Mouse (Mus musculus) cerebellum, adult 2 months (tissue): ENCODE data around the gene Mettl23. TPM values are rescaled to one million over a fixed set of nuclear protein-coding genes. Genes with fewer than 3 reads are reported as not detected.

ENCODE experiments used
- DNase-seq, 2 experiments: peaks; one replicate each; pipeline ENCODE4 v3.0.0; 2021
- H3K27ac ChIP-seq: fragments of 200-500 bp; 2 replicates; pipeline ENCODE4 v1.5.1; 2012; ENCODE audit warnings: low read length, control low read depth, inconsistent platforms; ENCODE audit not compliant: insufficient read depth
- H3K27me3 ChIP-seq: fragments of 200-500 bp; 2 replicates; pipeline ENCODE4 v1.6.1; 2012; ENCODE audit warnings: inconsistent platforms, mild to moderate bottlenecking, low read length, moderate library complexity; ENCODE audit not compliant: control insufficient read depth, insufficient read depth
- H3K4me1 ChIP-seq: fragments of 200-500 bp; 2 replicates; pipeline ENCODE4 v1.6.1; 2011; ENCODE audit warnings: low read length; ENCODE audit not compliant: control insufficient read depth, insufficient read depth
- H3K4me3 ChIP-seq: fragments of 200-500 bp; replicated peaks from 2 replicates; pipeline ENCODE3; 2011; ENCODE audit warnings: mild to moderate bottlenecking, low read depth, low read length, control low read depth; ENCODE audit not compliant: insufficient read depth
- CTCF ChIP-seq: fragments of 200-500 bp; IDR thresholded peaks from 2 replicates; pipeline ENCODE4 v1.5.1; 2011; ENCODE audit warnings: low read depth, mild to moderate bottlenecking, control low read depth, low read length, moderate library complexity, borderline replicate concordance; ENCODE audit not compliant: insufficient read depth
- POLR2A ChIP-seq: fragments of 200-500 bp; IDR thresholded peaks from 2 replicates; pipeline ENCODE4 v1.6.1; 2011; ENCODE audit warnings: low read length, control low read depth, borderline replicate concordance; ENCODE audit not compliant: insufficient read depth
- WGBS: fragments of 180-500 bp; shearing (Covaris S2); methylation state at CpG from one replicate; pipeline ENCODE4 v1.1.7; 2018; 5-methylcytosine and 5-hydroxymethylcytosine counted together
- polyA plus RNA-seq: library from polyadenylated mRNA; depleted of rRNA; stranded (reverse); fragments of >200 nt; gene quantifications from 2 replicates; pipeline ENCODE4 v1.2.3, GENCODE M21; 2012

Mettl23 gene
- polyA plus RNA-seq, 1 experiment: 27.3 TPM

GRCm38 (mm10) chr11:116868129-116868528, 25.1 kb downstream of the Mettl23 start:
- WGBS: 61% methylated on average over 3 of the region's 3 CpGs
- H3K27ac ChIP-seq: no peak overlapping the region
- TF ChIP-seq CTCF (no peak), POLR2A (no peak)
- no peaks in the 10 kb centered on the region for H3K27me3 ChIP-seq
- no peaks in the 10 kb centered on the region for H3K4me1 ChIP-seq
- H3K4me3 ChIP-seq: no peak overlapping the region
- no peak for DNase-seq

- TF ChIP-seq POLR2A (no peak), CTCF (no peak)
- DNase-seq: no peak
- WGBS: 95% methylated on average over 8 of the region's 8 CpGs
- Histone ChIP-seq H3K4me1 (no peaks in the 10 kb centered on the region), H3K27me3 (no peaks in the 10 kb centered on the region), H3K27ac (no peak overlapping the region), H3K4me3 (no peak overlapping the region)
These were observed 26.1 kb downstream of the Mettl23 start for GRCm38 (mm10) chr11:116869223-116869622.

GRCm38 (mm10) chr11:116869641-116870040, 26.6 kb downstream of the Mettl23 start:
- no peak overlapping the region for H3K27ac ChIP-seq
- WGBS: 87% methylated on average over 4 of the region's 4 CpGs

GRCm38 (mm10) chr11:116871538-116871937, 28.5 kb downstream of the Mettl23 start:
- Histone ChIP-seq H3K27ac (no peak overlapping the region), H3K4me1 (no peaks in the 10 kb centered on the region), H3K27me3 (no peaks in the 10 kb centered on the region; the same call in 1 of the 2 replicates), H3K4me3 (no peak overlapping the region)
- TF ChIP-seq CTCF (no peak), POLR2A (no peak)
- WGBS: 82% methylated on average over 9 of the region's 9 CpGs
- DNase-seq: no peak

More at GRCm38 (mm10) chr11:116869641-116870040, 26.6 kb downstream of the Mettl23 start:
- Histone ChIP-seq H3K27me3 (no peaks in the 10 kb centered on the region), H3K4me1 (no peaks in the 10 kb centered on the region), H3K4me3 (no peak overlapping the region)
- DNase-seq: no peak
- TF ChIP-seq POLR2A (no peak), CTCF (no peak)

- Histone ChIP-seq H3K27ac (no peak overlapping the region), H3K4me3 (no peak overlapping the region), H3K27me3 (no peaks in the 10 kb centered on the region; the same call in 1 of the 2 replicates), H3K4me1 (peaks cover 3% of the 10 kb centered on the region; the same call in 1 of the 2 replicates)
- 71% methylated on average over 20 of the region's 20 CpGs for WGBS
- DNase-seq: no peak
- no peak for TF ChIP-seq POLR2A
- TF ChIP-seq CTCF: no peak
These were observed 30.9 kb downstream of the Mettl23 start for GRCm38 (mm10) chr11:116873987-116874386.

- no peak for DNase-seq
- no peak overlapping the region for H3K4me3 ChIP-seq
- H3K27ac ChIP-seq: no peak overlapping the region
- 54% methylated on average over 8 of the region's 8 CpGs for WGBS
- no peaks in the 10 kb centered on the region; the same call in 1 of the 2 replicates for H3K27me3 ChIP-seq
- TF ChIP-seq POLR2A: no peak
- TF ChIP-seq CTCF: no peak
- peaks cover 3% of the 10 kb centered on the region; the same call in 1 of the 2 replicates for H3K4me1 ChIP-seq
These were observed 35.4 kb downstream of the Mettl23 start for GRCm38 (mm10) chr11:116878454-116878853.

GRCm38 (mm10) chr11:116880839-116881238, 37.8 kb downstream of the Mettl23 start:
- WGBS: 17% methylated on average over 7 of the region's 7 CpGs
- Histone ChIP-seq H3K27me3 (no peaks in the 10 kb centered on the region; the same call in 1 of the 2 replicates), H3K4me3 (no peak overlapping the region), H3K4me1 (peaks cover 3% of the 10 kb centered on the region; the same call in 1 of the 2 replicates), H3K27ac (no peak overlapping the region)
- TF ChIP-seq CTCF (no peak), POLR2A (no peak)
- peak; percentile 28 to 35 for DNase-seq

- no peak for TF ChIP-seq POLR2A
- TF ChIP-seq CTCF: no peak
- no peak overlapping the region for H3K27ac ChIP-seq
- H3K27me3 ChIP-seq: no peaks in the 10 kb centered on the region
- no peak for DNase-seq
- H3K4me1 ChIP-seq: peaks cover 3% of the 10 kb centered on the region; the same call in 1 of the 2 replicates
- H3K4me3 ChIP-seq: no peak overlapping the region
- WGBS: 58% methylated on average over 5 of the region's 5 CpGs
These were observed 38.4 kb downstream of the Mettl23 start for GRCm38 (mm10) chr11:116881440-116881839.
